Mouse (Mus musculus) intestine, postnatal 0 days (tissue): ENCODE measurements around the gene Tapbpl. TPM values are rescaled to one million over a fixed set of nuclear protein-coding genes. Genes with fewer than 3 reads are reported as not detected.

Experiments used
- ATAC-seq: fragments of 200-750 bp; cut with Nextera tagmentation; 2 replicates; pipeline ENCODE4 v1.8.0; 2017; ENCODE audit warnings: mild to moderate bottlenecking, moderate TSS enrichment, moderate library complexity
- H3K27ac ChIP-seq: fragments of 300-500 bp; sonication (generic); 2 replicates; pipeline ENCODE4 v1.5.1; 2014; ENCODE audit warnings: mild to moderate bottlenecking, low read depth, low read length, moderate library complexity
- H3K27me3 ChIP-seq: fragments of 300-500 bp; sonication (generic); replicated peaks from 2 replicates; pipeline ENCODE4 v1.6.1; 2014; ENCODE audit warnings: low read length, mixed read lengths; ENCODE audit not compliant: control insufficient read depth, insufficient read depth
- H3K36me3 ChIP-seq: fragments of 300-500 bp; sonication (generic); 2 replicates; pipeline ENCODE4 v1.6.1; 2014; ENCODE audit warnings: mild to moderate bottlenecking, moderate library complexity; ENCODE audit not compliant: control insufficient read depth, insufficient read depth
- H3K4me1 ChIP-seq: fragments of 300-500 bp; sonication (generic); replicated peaks from 2 replicates; pipeline ENCODE4 v1.6.1; 2014; ENCODE audit warnings: antibody characterized with exemption, low read length, mixed read lengths; ENCODE audit not compliant: control insufficient read depth, insufficient read depth
- H3K4me2 ChIP-seq: fragments of 300-500 bp; sonication (generic); replicated peaks from 2 replicates; pipeline ENCODE4 v1.6.1; 2014; ENCODE audit warnings: low read depth, mild to moderate bottlenecking, moderate library complexity
- H3K4me3 ChIP-seq: fragments of 300-500 bp; sonication (generic); 2 replicates; pipeline ENCODE4 v1.5.1; 2014; ENCODE audit warnings: low read depth, low read length
- H3K9ac ChIP-seq: fragments of 300-500 bp; sonication (generic); 2 replicates; pipeline ENCODE4 v1.6.1; 2014; ENCODE audit warnings: mild to moderate bottlenecking, low read depth, low read length
- H3K9me3 ChIP-seq: fragments of 300-500 bp; sonication (generic); 2 replicates; pipeline ENCODE4 v1.6.1; 2016; ENCODE audit warnings: mixed run types; ENCODE audit not compliant: control insufficient read depth
- CTCF ChIP-seq: sonication (generic); IDR thresholded peaks from 2 replicates; pipeline ENCODE4 v1.5.1; 2016; ENCODE audit warnings: low read depth, mild to moderate bottlenecking, control low read depth, antibody characterized with exemption, moderate library complexity
- WGBS: fragments of 180-500 bp; shearing (Covaris S2); extraction: QIAGEN DNeasy Blood & Tissue Kit; methylation state at CpG from one replicate; pipeline ENCODE4 v1.1.7; 2014; 5-methylcytosine and 5-hydroxymethylcytosine counted together
- polyA plus RNA-seq: library from polyadenylated mRNA; unstranded; fragments of >200 nt; fragmentation: Nextera tagmentation; extraction: Ambion mirVana; gene quantifications from 2 replicates; pipeline ENCODE4 v1.2.1, GENCODE M21; 2015

The Tapbpl gene
- polyA plus RNA-seq, 1 experiment from 2014 or later, result 25.9 TPM

- ATAC-seq, result peak; percentile 81
These were observed 24.7 kb upstream of the Tapbpl start for GRCm38 (mm10) chr6:125256222-125256966.

DNA sequence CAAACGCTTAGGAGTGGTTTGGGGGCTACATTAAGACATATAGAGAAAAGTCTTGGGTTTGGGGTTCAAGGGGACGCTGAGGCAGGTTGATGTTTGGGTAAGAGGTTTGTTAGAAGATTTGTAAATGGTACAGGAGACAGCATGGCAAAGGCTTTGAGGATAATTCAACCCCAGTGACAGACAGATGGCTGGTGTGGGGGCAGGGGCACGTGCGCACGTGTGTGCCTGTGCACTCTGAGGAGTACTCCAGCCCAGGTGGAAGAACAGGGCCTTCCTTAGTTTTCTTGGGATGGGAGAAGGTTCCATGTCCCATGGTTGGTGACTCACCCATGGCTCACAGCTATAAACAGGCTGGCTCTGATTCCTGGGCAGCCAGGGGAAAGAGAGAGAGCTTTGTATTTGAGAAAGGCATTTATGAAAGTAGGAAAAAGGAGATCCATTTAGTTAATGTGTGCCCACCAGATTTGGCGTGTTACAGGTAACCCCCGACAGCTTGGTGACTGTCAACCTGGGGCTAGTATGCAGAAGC, 23.9 kb upstream of the Tapbpl start:
- no peak for TF ChIP-seq CTCF
- Histone ChIP-seq H3K27me3 (no peaks in the 10 kb centered on the region), H3K27ac (no peak overlapping the region), H3K4me1 (0 out of 2 replicates have a peak, but pooled peaks cover 4% of the 10 kb centered on the region), H3K4me3 (no peak overlapping the region), H3K4me2 (no peak overlapping the region), H3K36me3 (no peaks in the 10 kb centered on the region), H3K9me3 (no peaks in the 10 kb centered on the region), H3K9ac (no peak overlapping the region)
- 84% methylated on average over 7 of the region's 7 CpGs for WGBS
- no peak for ATAC-seq

More at GRCm38 (mm10) chr6:125256222-125256966, 24.7 kb upstream of the Tapbpl start:
- Histone ChIP-seq H3K4me1 (0 out of 2 replicates have a peak, but pooled peaks cover 4% of the 10 kb centered on the region), H3K27ac (peak overlapping the region; percentile 81), H3K9me3 (no peaks in the 10 kb centered on the region), H3K4me2 (no peak overlapping the region), H3K4me3 (no peak overlapping the region), H3K36me3 (no peaks in the 10 kb centered on the region), H3K27me3 (no peaks in the 10 kb centered on the region), H3K9ac (no peak overlapping the region)
- no peak for TF ChIP-seq CTCF
- WGBS, result 58% methylated on average over 8 of the region's 8 CpGs

GRCm38 (mm10) chr6:125253863-125254715, 22.4 kb upstream of the Tapbpl start:
- ATAC-seq, result no peak
- Histone ChIP-seq H3K36me3 (no peaks in the 10 kb centered on the region), H3K4me1 (0 out of 2 replicates have a peak, but pooled peaks cover 4% of the 10 kb centered on the region), H3K27me3 (no peaks in the 10 kb centered on the region), H3K9me3 (no peaks in the 10 kb centered on the region), H3K4me3 (no peak overlapping the region), H3K9ac (no peak overlapping the region), H3K27ac (no peak overlapping the region), H3K4me2 (no peak overlapping the region)
- 77% methylated on average over 14 of the region's 14 CpGs for WGBS
- TF ChIP-seq CTCF, result no peak

DNA sequence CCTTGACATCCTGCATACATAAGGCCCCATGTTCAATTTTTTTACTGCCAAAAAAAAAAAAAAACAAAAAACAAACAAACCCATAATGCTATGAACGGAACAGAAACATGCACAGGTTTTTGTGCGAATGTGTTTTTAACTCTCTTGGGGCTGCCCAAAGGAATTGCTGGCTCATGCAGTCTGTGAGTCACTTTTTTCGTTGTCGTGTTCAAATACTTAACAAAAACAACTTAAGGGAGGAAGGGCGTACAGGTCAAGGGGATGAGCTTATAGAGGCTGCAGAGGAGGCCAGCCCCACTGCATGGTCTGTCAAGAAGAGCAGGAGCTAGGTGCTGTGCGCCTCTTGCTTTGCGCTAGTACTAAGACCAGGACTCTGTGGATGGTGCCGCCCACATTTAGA, 21.1 kb upstream of the Tapbpl start:
- Histone ChIP-seq H3K27me3 (no peaks in the 10 kb centered on the region), H3K27ac (no peak overlapping the region), H3K4me2 (no peak overlapping the region), H3K9ac (no peak overlapping the region), H3K4me3 (no peak overlapping the region), H3K4me1 (0 out of 2 replicates have a peak, but pooled peaks cover 3% of the 10 kb centered on the region), H3K36me3 (no peaks in the 10 kb centered on the region), H3K9me3 (no peaks in the 10 kb centered on the region)
- TF ChIP-seq CTCF, result no peak
- 83% methylated on average over 8 of the region's 8 CpGs for WGBS
- ATAC-seq, result no peak

- Histone ChIP-seq H3K4me2 (no peak overlapping the region), H3K9ac (no peak overlapping the region), H3K4me3 (no peak overlapping the region), H3K27me3 (no peaks in the 10 kb centered on the region), H3K36me3 (no peaks in the 10 kb centered on the region), H3K9me3 (no peaks in the 10 kb centered on the region), H3K4me1 (no peaks in the 10 kb centered on the region), H3K27ac (no peak overlapping the region)
- 91% methylated on average over 3 of the region's 3 CpGs for WGBS
- no peak for ATAC-seq
- no peak for TF ChIP-seq CTCF
These were observed 20.6 kb upstream of the Tapbpl start for GRCm38 (mm10) chr6:125252285-125252684.

DNA sequence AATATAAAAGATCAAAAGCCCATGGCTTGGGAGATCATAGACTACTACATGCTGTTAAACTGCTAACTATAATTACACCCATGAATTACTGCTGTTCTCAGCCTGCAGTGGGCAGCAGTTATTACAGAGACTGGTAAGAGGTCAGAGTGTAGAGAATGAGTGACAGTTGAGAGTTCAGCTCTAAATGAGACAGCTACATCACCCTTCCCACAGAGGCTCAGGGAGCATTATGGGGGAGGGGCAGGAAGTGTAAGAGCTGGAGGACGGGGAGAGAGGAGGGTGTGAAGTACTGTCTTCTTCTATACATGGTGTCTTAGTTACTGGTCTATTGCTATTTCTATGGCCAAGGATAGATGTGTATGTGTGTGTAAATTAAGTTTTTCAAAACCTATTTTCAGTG, 12.9 kb upstream of the Tapbpl start:
- TF ChIP-seq CTCF, result no peak
- no peaks in the 10 kb centered on the region for H3K36me3 ChIP-seq

More for the DNA sequence above, 12.9 kb upstream of the Tapbpl start:
- H3K4me3 ChIP-seq, result no peak overlapping the region
- H3K27ac ChIP-seq, result no peak overlapping the region
- no peak overlapping the region for H3K9ac ChIP-seq
- no peaks in the 10 kb centered on the region for H3K9me3 ChIP-seq
- ATAC-seq, result no peak
- no peaks in the 10 kb centered on the region for H3K4me1 ChIP-seq
- 39% methylated on average over 1 of the region's 1 CpGs for WGBS
- no peaks in the 10 kb centered on the region for H3K27me3 ChIP-seq
- no peak overlapping the region for H3K4me2 ChIP-seq
